ENCODE assay signal across 22 mouse cellular contexts in the genomic region with DNA sequence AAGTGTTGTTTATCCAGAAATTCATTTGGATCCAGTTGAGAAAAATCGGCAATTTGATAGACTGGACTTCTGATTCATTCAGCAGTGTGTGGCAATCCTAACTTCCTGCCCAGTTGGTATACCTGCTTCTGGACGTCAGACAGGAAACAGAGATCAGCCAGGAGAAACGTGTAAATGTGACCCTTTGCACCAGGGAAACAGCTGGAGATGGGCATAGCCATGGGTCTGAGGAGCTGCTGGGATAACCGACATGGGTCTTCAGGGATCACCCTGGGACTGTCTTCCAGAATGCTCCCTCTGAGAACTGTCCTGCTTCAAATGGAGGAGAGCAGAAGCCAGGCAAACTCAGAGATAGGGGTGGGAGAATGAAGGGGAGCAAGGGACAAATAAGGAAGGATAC.
DNase-seq lines count a peak whose midpoint lies in the region; ATAC-seq and TF ChIP-seq lines count a peak whose summit lies in the region.
"Had no signal": no experiment of that assay in that cellular context is flagged by ENCODE, and none has a peak within 500 bp of the region (broad histone marks: within the 10 kb centered on the region; RNA-seq: fewer than 3 reads in every experiment).

No protein-coding gene starts in this region.

- peak overlapping the region; percentile 65 for H3K27ac ChIP-seq in gastrocnemius, adult 2 months
- peak overlapping the region; percentile 59 to 79; a peak in 3 of 4 replicates for H3K27ac ChIP-seq in heart, embryonic 14.5 days (replicated peaks in 1 of 2; ENCODE audit: control insufficient read depth in 1 of 2, insufficient read depth in 1 of 2, low read depth in 2 of 2, low read length in 2 of 2)
- peak overlapping the region; percentile 29 for H3K27ac ChIP-seq in brown adipose tissue, adult 24 weeks (replicated peaks; ENCODE audit: low read depth, low read length)
- peak overlapping the region; percentile 68 for H3K27ac ChIP-seq in heart, postnatal 0 days (ENCODE audit: low read depth)
- no peak overlapping the region for H3K27ac ChIP-seq in forebrain, embryonic 16.5 days (ENCODE audit: low read length)
- H3K27ac ChIP-seq: hindbrain, postnatal 0 days; layer of hippocampus, adult 2 months; liver, embryonic 15.5 days; neural tube, embryonic 13.5 days had no signal

- H3K4me2 ChIP-seq in heart, embryonic 14.5 days (ENCODE audit: low read length) = no peak overlapping the region
- no peak overlapping the region for H3K4me2 ChIP-seq in heart, postnatal 0 days (ENCODE audit: low read depth, low read length)
- no peak overlapping the region for H3K4me2 ChIP-seq in forebrain, embryonic 16.5 days (ENCODE audit: low read length)
- H3K4me2 ChIP-seq: liver, embryonic 15.5 days; neural tube, embryonic 13.5 days had no signal

- ATAC-seq in heart, embryonic 14.5 days (ENCODE audit: insufficient number of reproducible peaks, insufficient read depth, low FRiP score, low read depth) = no peak
- ATAC-seq in heart, postnatal 0 days (ENCODE audit: insufficient read depth, low read depth) = no peak
- no peak for ATAC-seq in forebrain, embryonic 16.5 days
- ATAC-seq: activated CD4-positive, CD25-positive, alpha-beta regulatory T cell, adult 4 months; hindbrain, postnatal 0 days; intestine, postnatal 0 days; midbrain, embryonic 16.5 days had no signal

- H3K4me1 ChIP-seq in heart, embryonic 14.5 days (ENCODE audit: control insufficient read depth in 2 of 2, insufficient read depth in 2 of 2, low read length in 2 of 2) = peaks cover 25 to 28% of the 10 kb centered on the region in 2 experiments
- peaks cover 17% of the 10 kb centered on the region for H3K4me1 ChIP-seq in brown adipose tissue, adult 24 weeks (ENCODE audit: control insufficient read depth, insufficient read depth, insufficient read length, low read length)
- peaks cover 23% of the 10 kb centered on the region for H3K4me1 ChIP-seq in heart, postnatal 0 days (ENCODE audit: control insufficient read depth, insufficient read depth)
- no peaks in the 10 kb centered on the region for H3K4me1 ChIP-seq in forebrain, embryonic 16.5 days (replicated peaks; ENCODE audit: control insufficient read depth, insufficient read depth, low read length)
- H3K4me1 ChIP-seq: liver, embryonic 15.5 days had no signal

- H3K36me3 ChIP-seq in heart, embryonic 14.5 days (ENCODE audit: control insufficient read depth, insufficient read depth, low read length) = no peaks in the 10 kb centered on the region
- no peaks in the 10 kb centered on the region for H3K36me3 ChIP-seq in heart, postnatal 0 days (replicated peaks; ENCODE audit: control insufficient read depth, insufficient read depth, low read length)
- H3K36me3 ChIP-seq in forebrain, embryonic 16.5 days (ENCODE audit: control insufficient read depth, insufficient read depth) = no peaks in the 10 kb centered on the region
- H3K36me3 ChIP-seq: liver, embryonic 15.5 days; neural tube, embryonic 13.5 days had no signal

- TF ChIP-seq CTCF in gastrocnemius, adult 2 months (IDR thresholded peaks at IDR 0.05) = no peak
- no peak for TF ChIP-seq CTCF in heart, postnatal 0 days (IDR thresholded peaks at IDR 0.05; ENCODE audit: low read depth)

- no peak overlapping the region for H3K4me3 ChIP-seq in gastrocnemius, adult 2 months
- H3K4me3 ChIP-seq in heart, embryonic 14.5 days (ENCODE audit: control insufficient read depth in 1 of 2, insufficient read depth in 1 of 2, low read depth in 1 of 2, low read length in 2 of 2) = no peak overlapping the region
- no peak overlapping the region for H3K4me3 ChIP-seq in brown adipose tissue, adult 24 weeks (ENCODE audit: insufficient read depth, low read depth, low read length)
- no peak overlapping the region for H3K4me3 ChIP-seq in heart, postnatal 0 days (ENCODE audit: low read depth, low read length)
- no peak overlapping the region for H3K4me3 ChIP-seq in forebrain, embryonic 16.5 days (replicated peaks; ENCODE audit: low read length)
- H3K4me3 ChIP-seq: layer of hippocampus, adult 2 months; liver, embryonic 15.5 days; myocyte; neural tube, embryonic 13.5 days had no signal

- DNase-seq in gastrocnemius, adult 2 months = no peak
- no peak for DNase-seq in gastrocnemius, postnatal 14 days
- DNase-seq in heart, postnatal 4 days = no peak
- no peak for DNase-seq in heart, postnatal 0 days (ENCODE audit: low spot score)
- no peak for DNase-seq in right cerebral cortex, postnatal 14 days
- DNase-seq: adrenal gland, adult 8-10 months; cerebellum, adult 2 months; cerebellum, postnatal 25 days; kidney, postnatal 25 days; lung, postnatal 4 days; retina, postnatal 1 day had no signal

- no peaks in the 10 kb centered on the region for H3K9me3 ChIP-seq in heart, embryonic 14.5 days (ENCODE audit: control insufficient read depth, low read length)
- H3K9me3 ChIP-seq in heart, postnatal 0 days (replicated peaks; ENCODE audit: control insufficient read depth, low read length) = no peaks in the 10 kb centered on the region
- no peaks in the 10 kb centered on the region for H3K9me3 ChIP-seq in forebrain, embryonic 16.5 days (ENCODE audit: control insufficient read depth, low read length)
- H3K9me3 ChIP-seq: liver, embryonic 15.5 days; neural tube, embryonic 13.5 days had no signal

- TF ChIP-seq EP300 in heart, postnatal 0 days (IDR thresholded peaks at IDR 0.05; ENCODE audit: low read depth) = no peak

- intact Hi-C loops in gastrocnemius, adult 2 months (cut with DNase I) = no loop called here
- intact Hi-C loops in gastrocnemius, postnatal 14 days (cut with DNase I; ENCODE audit: low total_unique reads) = no loop called here

- WGBS in heart, embryonic 14.5 days = 46% methylated on average over 4 of the region's 4 CpGs
- 30% methylated on average over 4 of the region's 4 CpGs for WGBS in heart, postnatal 0 days
- WGBS in forebrain, embryonic 16.5 days = 81% methylated on average over 4 of the region's 4 CpGs

- H3K27me3 ChIP-seq in heart, embryonic 14.5 days (ENCODE audit: control insufficient read depth, insufficient read depth, low read length) = no peaks in the 10 kb centered on the region
- H3K27me3 ChIP-seq in heart, postnatal 0 days (ENCODE audit: control insufficient read depth, insufficient read depth, low read length) = no peaks in the 10 kb centered on the region
- no peaks in the 10 kb centered on the region for H3K27me3 ChIP-seq in forebrain, embryonic 16.5 days (replicated peaks; ENCODE audit: control insufficient read depth, insufficient read depth, low read length)
- H3K27me3 ChIP-seq: liver, embryonic 15.5 days had no signal

- 0 out of 2 replicates have a peak overlapping the region, but pooled peaks have one; percentile 21 for H3K9ac ChIP-seq in heart, embryonic 14.5 days (ENCODE audit: low read length)
- no peak overlapping the region for H3K9ac ChIP-seq in heart, postnatal 0 days (replicated peaks; ENCODE audit: low read depth, low read length)
- H3K9ac ChIP-seq in forebrain, embryonic 16.5 days (replicated peaks; ENCODE audit: low read depth, low read length) = no peak overlapping the region
- H3K9ac ChIP-seq: liver, embryonic 15.5 days; neural tube, embryonic 13.5 days had no signal
